Mouse (Mus musculus) stomach, postnatal 0 days (tissue): ENCODE results near the gene Sipa1l2.

Experiments
- CTCF ChIP-seq: IDR thresholded peaks from 2 replicates; pipeline ENCODE4 v1.5.1; 2016; ENCODE audit warnings: antibody characterized with exemption, low read depth, mild to moderate bottlenecking, moderate library complexity
- EP300 ChIP-seq: optimal IDR thresholded peaks from 2 replicates; pipeline ENCODE3; 2016; ENCODE audit warnings: antibody characterized with exemption

GRCm38 (mm10) chr8:125498508-125498907 lies 71.1 kb downstream of the Sipa1l2 start:
- no peak for TF ChIP-seq CTCF
- no peak for TF ChIP-seq EP300
